Mouse (Mus musculus) lung, postnatal 14 days (tissue): ENCODE measurements around the gene Mycbpap.

Experiments
- DNase-seq: peaks from one replicate; pipeline ENCODE4 v3.0.0; 2021

Gene Mycbpap

DNA sequence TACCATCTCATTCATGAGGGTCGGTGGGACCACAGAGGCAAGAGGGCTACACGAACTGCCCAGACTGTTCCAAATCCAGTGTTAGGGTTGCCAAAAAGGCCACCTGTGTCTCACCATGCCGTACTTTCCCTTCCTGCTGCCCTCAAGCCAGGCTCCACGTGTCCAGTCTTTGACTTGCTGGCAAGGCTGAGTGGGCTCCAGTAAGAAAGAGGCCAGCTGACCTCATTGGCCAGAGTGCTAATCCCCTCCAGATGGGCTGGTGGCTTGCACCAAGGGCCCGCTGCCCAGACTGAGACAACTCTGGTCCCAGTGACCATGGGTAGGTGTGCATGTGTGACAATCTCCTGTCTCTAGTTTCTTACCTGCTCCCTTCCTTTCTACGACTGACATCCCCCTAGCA is 43.9 kb downstream of the Mycbpap start:
- DNase-seq: no peak

DNA sequence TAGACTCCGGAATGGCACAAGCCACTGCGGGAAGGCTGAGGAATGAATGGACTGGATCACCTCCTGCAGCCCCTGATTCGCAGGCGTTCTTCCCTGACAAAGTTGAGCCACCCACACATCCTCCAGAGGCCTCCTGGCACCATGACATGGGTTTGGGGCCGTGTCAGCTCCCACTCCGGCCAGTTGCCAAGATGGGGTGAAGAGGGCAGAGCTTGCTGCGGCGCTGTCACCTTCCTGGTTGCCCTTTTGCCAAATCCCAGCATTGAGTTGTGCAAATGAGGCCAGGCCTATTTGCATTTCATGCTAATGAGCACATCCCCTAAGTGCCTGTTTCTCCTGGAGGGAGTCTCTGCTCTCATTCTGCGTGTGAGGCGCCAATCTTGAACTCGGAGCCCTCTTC is 45.8 kb downstream of the Mycbpap start:
- no peak for DNase-seq

DNA sequence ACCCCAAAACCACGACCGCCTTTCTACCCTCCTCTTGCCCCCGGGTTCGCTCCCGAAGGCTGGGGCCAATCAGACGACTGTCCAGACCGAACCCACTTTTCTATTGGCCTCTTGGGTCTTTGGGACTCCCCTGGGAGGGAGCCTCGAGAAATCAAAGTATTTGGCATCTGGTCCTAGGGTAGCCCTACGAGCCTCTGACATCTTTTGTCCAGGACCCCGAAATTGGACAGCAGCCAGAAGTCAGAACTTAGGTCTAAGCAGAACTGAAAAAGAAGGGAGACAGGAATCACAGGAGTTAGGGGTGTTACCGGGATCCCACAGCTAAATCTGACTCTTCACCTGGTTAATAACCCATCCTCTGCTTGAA is 47.0 kb downstream of the Mycbpap start:
- no peak for DNase-seq

DNA sequence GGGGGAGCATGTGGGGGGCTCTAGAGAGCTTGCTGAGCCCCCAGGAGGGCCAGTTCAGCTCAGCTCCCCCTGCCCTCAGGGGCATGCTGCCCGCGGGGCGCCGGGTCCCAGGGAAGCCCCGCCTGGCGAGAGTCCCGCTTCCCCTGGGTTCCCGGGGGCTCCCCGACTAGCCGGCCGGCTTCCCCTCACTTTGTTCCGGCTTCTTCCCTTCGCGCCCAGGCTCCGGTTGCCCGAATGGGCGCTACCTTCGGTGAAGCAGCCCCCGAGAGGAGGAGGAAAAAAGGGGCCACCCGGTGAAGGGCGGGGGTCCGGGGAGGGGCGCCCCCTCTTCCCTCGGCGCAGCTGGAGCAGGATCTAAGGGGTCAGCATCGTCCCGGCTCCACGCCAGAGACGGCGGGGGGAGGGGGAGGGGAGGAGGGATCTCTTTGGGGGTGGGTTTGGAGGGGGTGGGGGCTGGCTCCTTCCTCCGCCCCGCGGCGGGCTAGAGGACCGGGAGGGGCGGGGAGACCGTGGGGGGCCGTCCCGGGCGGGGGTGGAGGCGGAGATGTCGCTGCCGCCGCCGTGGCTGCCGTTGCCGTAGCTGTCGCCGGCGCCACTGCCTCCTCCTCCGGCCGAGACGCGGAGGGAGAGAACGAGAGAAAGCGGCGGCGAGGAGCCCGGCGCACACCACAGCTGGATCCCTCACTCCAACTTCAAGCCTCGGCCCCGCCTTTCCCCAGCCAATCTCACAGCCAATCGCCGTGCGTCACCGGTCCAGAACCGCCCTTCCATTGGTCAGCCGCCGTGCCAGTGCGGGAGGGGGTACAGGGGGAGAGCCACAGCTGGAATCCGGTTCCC is 47.6 kb downstream of the Mycbpap start, which contains the start of gene Cacna1g:
Gene Cacna1g, minus strand, starts transcription at position 492 of the 837 bp plus-strand sequence.
- peak; percentile 86 for DNase-seq

DNA sequence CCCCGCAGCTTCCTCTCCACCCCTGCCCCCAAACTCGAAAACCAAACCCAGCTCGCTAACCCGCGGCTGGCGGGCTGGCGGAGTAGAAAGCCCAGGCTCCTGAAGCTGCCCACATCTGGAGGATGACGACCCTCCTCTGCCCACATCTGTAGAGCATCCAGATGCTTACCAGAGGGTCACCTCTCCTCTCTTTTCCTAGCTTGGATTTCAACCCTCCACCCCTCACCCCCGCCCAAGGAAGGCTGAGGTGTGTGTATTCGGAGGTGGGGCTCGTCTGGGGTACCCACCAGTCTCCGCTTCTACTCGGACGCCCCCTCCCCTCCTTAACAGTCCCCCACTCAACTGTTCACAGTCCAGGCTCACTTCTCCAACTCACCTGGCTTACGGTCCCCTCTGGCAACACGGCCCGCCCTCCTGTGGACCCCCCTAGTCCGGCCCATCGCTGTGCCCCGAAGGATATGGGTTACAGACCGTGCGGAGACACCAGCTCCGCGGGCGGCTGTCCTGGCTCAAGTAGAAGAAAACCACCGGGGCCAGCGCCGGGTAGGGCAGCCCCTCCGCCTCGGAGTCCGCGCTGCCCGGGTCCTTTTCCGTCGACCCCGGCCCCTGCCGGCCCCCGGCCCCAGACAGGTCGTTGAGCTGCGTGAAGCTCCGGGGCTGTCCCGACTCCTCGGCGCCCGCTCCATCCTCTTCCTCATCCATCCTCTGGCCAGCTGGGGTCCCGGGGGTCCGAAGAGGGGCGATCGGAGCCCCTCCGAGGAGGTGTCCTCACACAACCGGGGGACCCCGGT is 48.4 kb downstream of the Mycbpap start:
- no peak for DNase-seq

DNA sequence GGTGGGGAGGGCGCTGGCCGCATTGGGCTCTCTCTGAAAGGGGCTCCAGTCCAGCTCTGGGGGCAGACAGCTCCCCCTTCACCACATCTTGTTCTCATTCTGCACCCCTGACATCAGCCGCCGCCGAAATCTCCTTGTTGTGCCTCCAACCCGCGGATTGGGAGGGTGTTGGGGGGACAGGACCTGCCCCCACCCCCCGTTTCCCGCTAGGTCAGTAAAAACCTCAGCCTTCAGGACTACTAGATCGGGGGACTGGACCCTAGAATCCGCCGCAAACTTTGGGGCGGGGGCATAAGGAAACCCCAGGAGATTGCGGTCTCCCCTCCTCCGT is 49.0 kb downstream of the Mycbpap start:
- no peak for DNase-seq

DNA sequence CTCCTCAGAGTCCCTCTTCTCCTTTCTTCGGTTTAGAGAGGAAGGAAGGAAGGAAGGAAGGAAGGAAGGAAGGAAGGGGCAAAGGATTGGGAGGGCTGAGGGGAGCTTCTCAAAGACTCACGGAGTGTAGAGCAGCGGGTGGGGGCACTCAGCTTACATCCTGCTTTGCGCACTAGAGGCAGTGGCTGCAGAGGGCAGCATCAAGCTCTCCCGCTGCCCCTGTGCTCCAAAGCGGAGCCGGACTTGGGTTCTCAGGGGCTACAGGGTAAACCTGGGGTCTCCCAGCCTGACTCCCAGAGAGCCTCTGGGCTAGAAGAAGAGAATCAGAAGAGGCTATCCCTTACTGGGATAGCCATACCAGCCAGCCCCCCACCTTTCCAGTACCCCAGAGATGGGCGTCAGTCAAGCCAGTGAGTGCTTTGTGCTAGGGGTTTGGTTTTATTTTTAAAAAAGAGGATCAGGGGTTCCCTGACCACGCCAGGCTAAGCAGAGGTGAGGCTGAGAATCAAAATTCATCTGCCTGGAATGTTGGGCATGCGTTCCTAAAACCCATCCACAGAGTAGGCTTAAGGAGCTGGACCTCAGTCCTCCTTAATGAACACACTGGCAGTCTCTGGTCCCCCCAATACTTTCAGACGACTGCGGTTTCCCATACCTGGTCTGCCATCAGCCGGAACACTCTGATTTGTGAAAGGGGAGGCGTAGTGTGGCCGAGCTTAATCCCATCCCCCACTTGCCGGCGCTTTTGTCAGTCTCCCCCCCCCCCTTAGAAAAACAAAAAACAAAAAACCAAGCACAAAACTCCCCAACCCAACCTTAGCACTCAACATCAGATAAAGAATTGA is 49.6 kb downstream of the Mycbpap start:
- no peak for DNase-seq

DNA sequence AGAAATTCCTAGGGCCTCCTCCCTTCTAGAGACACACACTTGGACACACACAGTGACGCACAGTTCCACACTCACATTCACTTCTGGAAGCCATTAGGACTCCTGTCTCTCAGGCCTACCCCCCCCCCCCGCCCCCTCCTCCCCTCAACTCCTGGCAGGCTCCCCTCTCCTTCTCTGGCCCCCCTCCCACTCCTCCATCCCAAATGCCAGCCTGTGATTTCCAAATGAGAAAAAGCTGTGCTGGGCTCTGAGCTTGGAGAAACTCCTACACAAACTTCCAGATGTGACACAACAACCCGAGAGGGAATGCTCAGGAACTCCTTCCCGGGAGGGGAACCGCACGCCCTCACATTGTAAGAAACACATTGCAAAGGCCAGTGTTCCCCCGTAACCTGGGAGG is 51.2 kb downstream of the Mycbpap start:
- no peak for DNase-seq

DNA sequence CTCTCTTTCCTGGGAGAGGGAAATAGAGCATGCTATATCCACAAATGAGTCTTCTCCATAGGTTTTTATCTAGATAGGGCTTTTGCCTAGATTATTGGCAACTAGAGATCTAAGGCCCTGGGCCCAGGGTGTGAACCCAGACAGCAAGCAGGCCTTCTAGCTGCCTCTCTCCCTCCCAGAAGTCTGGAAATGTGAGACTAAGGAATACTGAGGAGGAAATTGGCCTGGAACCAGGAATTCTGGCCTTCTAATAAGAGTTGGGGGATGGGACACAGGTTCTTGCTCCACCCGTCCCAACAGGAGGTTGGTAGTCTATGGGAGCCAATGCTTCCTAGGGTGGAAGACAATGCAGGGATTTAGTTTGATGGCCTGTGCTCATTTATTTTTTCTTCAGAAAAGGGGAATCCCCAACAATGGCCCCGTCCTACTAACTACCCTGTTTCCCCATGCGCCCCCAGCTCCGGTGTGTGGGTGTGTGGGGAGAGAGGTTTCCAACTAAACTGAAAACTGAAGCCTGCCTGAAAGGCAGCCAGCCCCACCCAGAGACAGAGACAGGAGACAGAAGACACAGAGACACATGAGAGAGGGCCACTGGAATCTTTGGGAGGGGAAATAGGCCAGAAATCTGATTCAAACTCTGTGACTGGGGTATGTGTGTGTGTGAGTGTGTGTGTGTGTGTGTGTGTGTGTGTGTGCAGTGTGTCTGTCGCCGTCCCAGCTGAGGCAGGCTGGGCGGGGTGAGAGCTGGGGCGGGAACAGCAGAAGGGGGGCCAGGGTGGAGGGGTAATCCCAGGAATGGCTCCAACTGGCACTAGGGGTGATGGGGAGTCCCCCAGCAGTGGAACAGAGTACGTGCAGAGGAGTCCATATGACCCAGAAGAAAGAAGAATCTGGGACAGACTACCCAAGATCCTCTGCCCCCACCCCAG is 52.1 kb downstream of the Mycbpap start:
- peak; percentile 41 for DNase-seq

DNA sequence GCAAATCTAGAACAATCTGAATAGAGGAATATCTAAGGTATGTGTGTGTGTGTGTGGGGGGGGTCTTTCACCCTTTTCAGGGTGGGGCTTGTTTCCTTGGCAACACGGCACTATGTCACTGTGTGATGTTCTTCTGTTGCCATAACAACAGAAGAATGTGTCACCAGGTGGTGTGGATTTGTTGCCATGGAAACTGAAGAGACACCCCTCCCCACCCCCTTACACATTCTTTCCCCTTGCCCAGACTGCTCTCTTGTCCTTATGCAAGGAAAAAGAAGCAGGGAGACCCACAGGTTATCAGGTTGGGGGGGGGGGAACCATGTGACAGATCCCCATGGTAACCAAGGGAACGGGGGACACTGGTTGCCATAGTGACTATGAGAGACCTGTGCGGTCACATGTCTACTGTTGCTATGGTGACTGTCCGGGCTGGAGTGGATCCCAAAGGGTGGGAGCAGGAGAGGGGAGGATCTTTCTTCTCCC is 52.9 kb downstream of the Mycbpap start:
- DNase-seq: no peak

DNA sequence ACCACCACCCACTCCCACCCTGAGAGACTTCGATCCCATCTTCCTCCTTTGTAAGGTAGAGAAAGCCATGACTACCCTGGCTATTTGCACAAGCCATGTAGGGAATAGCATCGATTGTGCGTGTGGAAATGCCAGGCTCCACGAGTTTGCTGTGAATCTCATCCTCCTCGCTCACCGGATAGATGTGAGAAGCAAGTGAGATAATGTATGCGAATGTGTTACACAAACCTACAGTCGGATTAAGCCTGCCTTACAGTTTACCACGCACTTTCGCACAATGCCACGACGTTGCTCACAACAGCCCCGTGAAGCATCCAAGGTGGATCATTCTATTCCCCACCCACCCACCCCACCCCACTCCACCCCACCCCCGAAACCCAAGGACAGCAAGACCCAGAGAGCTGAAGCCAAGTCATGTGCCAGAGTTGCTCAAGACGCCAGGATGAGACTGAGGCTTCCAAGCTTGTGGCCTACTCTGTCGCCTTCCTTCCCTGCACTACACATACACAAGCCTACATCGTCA is 55.1 kb downstream of the Mycbpap start:
- no peak for DNase-seq

DNA sequence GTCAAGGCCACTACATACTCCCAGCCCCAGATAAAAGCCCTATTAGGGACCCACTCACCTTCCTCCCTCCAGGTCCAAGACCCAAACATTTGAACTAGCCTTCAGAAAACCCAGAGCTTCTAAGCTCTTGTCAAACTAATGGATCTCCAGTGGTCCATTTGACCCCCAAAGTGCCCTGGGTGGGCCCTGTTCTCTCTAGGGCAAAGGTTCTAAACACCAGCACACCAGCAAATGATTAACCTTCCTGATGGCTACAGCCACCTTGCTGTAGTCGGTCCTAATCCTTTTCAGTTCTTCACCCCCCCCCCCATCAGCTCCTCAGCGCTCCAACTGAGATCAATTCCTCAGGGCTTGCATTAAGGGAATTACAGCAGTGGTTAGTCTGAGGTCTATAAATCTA is 57.4 kb downstream of the Mycbpap start:
- no peak for DNase-seq

DNA sequence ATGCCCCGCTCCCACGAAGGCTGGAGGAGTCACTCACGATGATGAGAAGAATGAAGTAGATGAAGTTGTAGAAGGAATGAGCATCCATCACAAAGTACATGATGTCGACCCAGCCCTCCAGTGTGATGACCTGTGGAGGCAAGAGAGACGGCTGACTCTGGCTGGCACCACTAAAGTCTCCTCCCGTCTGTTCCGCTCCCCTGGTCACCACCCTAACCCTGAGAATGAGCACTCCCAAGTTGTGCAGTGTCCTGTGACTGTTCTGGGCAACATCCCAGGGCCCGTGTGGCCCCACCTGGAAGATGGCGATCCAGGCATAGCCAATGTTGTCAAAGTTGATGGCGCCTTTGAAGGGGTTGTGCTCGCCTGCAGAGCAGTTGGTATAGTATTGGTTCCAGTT is 59.7 kb downstream of the Mycbpap start:
- no peak for DNase-seq

DNA sequence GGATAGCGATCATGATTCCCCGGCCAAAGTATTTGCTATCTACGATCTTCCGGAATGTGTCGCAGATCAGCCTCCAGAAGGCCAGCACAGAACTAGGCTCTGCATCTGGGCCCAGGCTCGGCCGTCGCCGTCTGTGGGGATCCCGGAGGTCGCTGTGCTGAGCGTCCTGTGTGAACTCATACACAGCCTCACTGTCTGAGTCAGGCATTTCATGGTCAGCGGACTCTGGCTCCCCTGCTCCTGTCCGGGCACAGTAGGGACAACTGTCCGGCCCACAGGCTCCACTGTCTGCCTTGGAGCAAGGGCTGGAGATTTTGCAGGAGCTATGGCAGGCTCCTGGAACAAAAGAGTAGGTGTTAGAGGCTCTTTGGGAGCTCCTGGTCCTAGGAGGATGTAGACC is 64.5 kb downstream of the Mycbpap start:
- no peak for DNase-seq

DNA sequence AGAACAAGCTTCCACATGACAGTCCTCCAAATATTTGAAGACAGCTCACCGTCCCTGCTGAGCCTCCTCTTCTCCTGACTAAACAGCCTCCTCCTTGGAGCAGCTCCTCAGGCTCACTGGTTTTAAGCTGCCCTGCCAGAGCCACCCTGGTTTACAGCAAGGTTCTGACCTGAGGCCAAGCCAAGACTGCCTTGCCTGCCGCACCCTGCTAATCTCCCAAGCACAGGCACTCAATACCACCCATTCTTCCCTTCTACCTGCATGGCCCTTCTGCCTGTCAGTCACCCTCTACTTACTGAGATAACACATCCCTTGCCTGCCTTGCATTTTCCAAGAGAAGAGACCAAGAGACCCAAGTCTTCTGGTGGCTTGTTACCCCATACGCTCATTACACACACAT is 65.2 kb downstream of the Mycbpap start:
- DNase-seq: no peak

DNA sequence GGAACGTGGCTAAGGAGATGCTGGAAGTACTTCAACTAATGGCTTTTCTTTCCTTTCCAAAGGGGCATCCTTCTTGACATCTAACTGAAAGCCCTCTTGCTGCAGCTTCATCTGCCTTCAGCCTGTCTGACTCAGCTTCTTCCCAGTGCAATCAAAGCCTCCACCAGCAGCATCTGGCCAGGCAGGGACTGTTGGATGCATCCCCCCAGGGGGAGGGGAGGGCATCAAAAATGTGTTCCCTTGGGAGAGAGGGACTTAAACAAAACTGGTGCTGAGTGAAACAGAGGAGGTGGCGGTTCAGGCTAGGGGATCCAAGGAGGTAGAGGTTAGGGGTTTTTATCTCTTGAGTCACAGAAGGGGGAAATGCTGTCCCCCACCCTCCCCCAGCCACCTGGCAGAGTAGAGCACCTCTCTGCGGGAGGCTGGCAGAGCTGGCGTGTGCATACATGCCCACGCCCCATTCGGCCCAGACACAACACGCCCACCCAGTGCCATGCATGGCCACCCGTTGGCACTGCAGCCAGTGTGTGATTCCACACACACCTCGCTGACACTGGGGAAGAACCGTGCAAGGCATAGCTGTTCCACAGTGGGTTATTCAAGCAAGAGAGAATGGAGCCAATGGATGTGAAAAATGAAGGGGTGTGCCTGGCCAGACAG is 66.3 kb downstream of the Mycbpap start:
- DNase-seq: no peak

DNA sequence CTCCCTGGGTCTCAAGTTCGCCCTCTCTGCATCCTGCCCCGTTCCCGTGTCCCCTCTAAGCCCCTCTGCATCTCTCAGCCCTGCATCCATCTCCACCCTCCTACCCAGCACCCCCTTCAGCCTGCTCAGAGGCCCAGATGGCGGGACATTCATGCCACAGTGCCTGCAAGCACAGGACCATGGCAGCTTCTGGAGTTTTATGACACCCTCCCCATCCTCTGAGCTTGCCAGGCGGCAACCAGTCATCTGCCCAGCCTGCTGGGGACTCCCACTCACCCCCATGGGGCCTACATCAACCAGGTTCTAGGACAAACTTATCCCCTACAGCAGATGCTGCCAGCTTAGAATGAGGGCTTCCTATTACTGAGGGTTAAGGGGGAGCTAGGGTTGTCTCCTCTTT is 66.8 kb downstream of the Mycbpap start:
- no peak for DNase-seq
